Mouse (Mus musculus) forebrain, embryonic 15.5 days (tissue): ENCODE results near the gene Ssbp3. TPM values are rescaled to one million over a fixed set of nuclear protein-coding genes. Genes with fewer than 3 reads are reported as not detected.

Experiments
- ATAC-seq: fragments of 200-750 bp; cut with Nextera tagmentation; replicated peaks from 2 replicates; pipeline ENCODE4 v1.8.0; 2017; ENCODE audit warnings: mild to moderate bottlenecking, moderate TSS enrichment, moderate library complexity
- H3K27ac ChIP-seq: fragments of 300-500 bp; sonication (generic); replicated peaks from 2 replicates; pipeline ENCODE4 v1.5.1; 2015; ENCODE audit warnings: mild to moderate bottlenecking, inconsistent platforms
- H3K27me3 ChIP-seq: fragments of 300-500 bp; sonication (generic); 2 replicates; pipeline ENCODE4 v1.6.1; 2015; ENCODE audit warnings: inconsistent platforms
- H3K36me3 ChIP-seq: fragments of 300-500 bp; sonication (generic); 2 replicates; pipeline ENCODE4 v1.6.1; 2015; ENCODE audit warnings: mild to moderate bottlenecking, inconsistent platforms
- H3K4me1 ChIP-seq: fragments of 300-500 bp; sonication (generic); 2 replicates; pipeline ENCODE4 v1.6.1; 2015; ENCODE audit warnings: inconsistent platforms
- H3K4me2 ChIP-seq: fragments of 300-500 bp; sonication (generic); replicated peaks from 2 replicates; pipeline ENCODE4 v1.6.1; 2015; ENCODE audit warnings: mild to moderate bottlenecking, inconsistent platforms
- H3K4me3 ChIP-seq: fragments of 300-500 bp; sonication (generic); 2 replicates; pipeline ENCODE4 v1.5.1; 2015; ENCODE audit warnings: mild to moderate bottlenecking, inconsistent platforms
- H3K9ac ChIP-seq: fragments of 300-500 bp; sonication (generic); replicated peaks from 2 replicates; pipeline ENCODE4 v1.6.1; 2015; ENCODE audit warnings: mild to moderate bottlenecking, inconsistent platforms
- H3K9me3 ChIP-seq: fragments of 300-500 bp; sonication (generic); 2 replicates; pipeline ENCODE4 v1.6.1; 2016; ENCODE audit warnings: inconsistent platforms
- WGBS: fragments of 180-500 bp; shearing (Covaris S2); methylation state at CpG from one replicate; pipeline ENCODE4 v1.1.7; 2015; ENCODE audit warnings: mixed read lengths; 5-methylcytosine and 5-hydroxymethylcytosine counted together
- polyA plus RNA-seq: library from polyadenylated mRNA; unstranded; fragments of >200 nt; fragmentation: Nextera tagmentation; extraction: Ambion mirVana; gene quantifications from 2 replicates; pipeline ENCODE4 v1.2.1, GENCODE M21; 2015

Ssbp3 gene
- polyA plus RNA-seq, 1 experiment from 2014 or later, result 198 TPM

GRCm38 (mm10) chr4:107058346-107058745, 147.8 kb downstream of the Ssbp3 start:
- H3K27ac ChIP-seq, result no peak overlapping the region
- no peak overlapping the region for H3K9ac ChIP-seq
- peaks cover 55% of the 10 kb centered on the region for H3K36me3 ChIP-seq
- ATAC-seq, result no peak
- no peak overlapping the region for H3K4me2 ChIP-seq
- no peak overlapping the region for H3K4me3 ChIP-seq
- no peaks in the 10 kb centered on the region for H3K27me3 ChIP-seq
- H3K4me1 ChIP-seq, result no peaks in the 10 kb centered on the region
- 89% methylated on average over 5 of the region's 5 CpGs for WGBS
- no peaks in the 10 kb centered on the region for H3K9me3 ChIP-seq

- Histone ChIP-seq H3K36me3 (peaks cover 60% of the 10 kb centered on the region), H3K4me2 (no peak overlapping the region), H3K4me3 (no peak overlapping the region), H3K9me3 (no peaks in the 10 kb centered on the region), H3K4me1 (no peaks in the 10 kb centered on the region), H3K9ac (no peak overlapping the region), H3K27me3 (no peaks in the 10 kb centered on the region), H3K27ac (no peak overlapping the region)
- no peak for ATAC-seq
- 87% methylated on average over 6 of the region's 6 CpGs for WGBS
Measured at GRCm38 (mm10) chr4:107058781-107059180, 148.3 kb downstream of the Ssbp3 start.

GRCm38 (mm10) chr4:107061560-107061959, 151.1 kb downstream of the Ssbp3 start:
- H3K36me3 ChIP-seq, result peaks cover 60% of the 10 kb centered on the region
- 90% methylated on average over 4 of the region's 4 CpGs for WGBS
- no peak for ATAC-seq
- H3K4me3 ChIP-seq, result no peak overlapping the region
- no peak overlapping the region for H3K27ac ChIP-seq
- no peaks in the 10 kb centered on the region for H3K27me3 ChIP-seq
- no peak overlapping the region for H3K4me2 ChIP-seq
- H3K9ac ChIP-seq, result no peak overlapping the region
- peaks cover 10% of the 10 kb centered on the region for H3K4me1 ChIP-seq
- H3K9me3 ChIP-seq, result no peaks in the 10 kb centered on the region

GRCm38 (mm10) chr4:107063214-107063613, 152.7 kb downstream of the Ssbp3 start:
- H3K9me3 ChIP-seq, result no peaks in the 10 kb centered on the region
- no peaks in the 10 kb centered on the region for H3K27me3 ChIP-seq
- H3K27ac ChIP-seq, result no peak overlapping the region
- H3K36me3 ChIP-seq, result peaks cover 48% of the 10 kb centered on the region
- no peak overlapping the region for H3K4me3 ChIP-seq
- H3K4me1 ChIP-seq, result peaks cover 17% of the 10 kb centered on the region
- H3K4me2 ChIP-seq, result no peak overlapping the region
- 75% methylated on average over 3 of the region's 3 CpGs for WGBS
- no peak for ATAC-seq
- no peak overlapping the region for H3K9ac ChIP-seq

GRCm38 (mm10) chr4:107064394-107065098, 154.0 kb downstream of the Ssbp3 start:
- H3K4me3 ChIP-seq, result no peak overlapping the region
- H3K27ac ChIP-seq, result no peak overlapping the region
- H3K27me3 ChIP-seq, result no peaks in the 10 kb centered on the region
- no peak overlapping the region for H3K4me2 ChIP-seq
- no peak overlapping the region for H3K9ac ChIP-seq
- WGBS, result 90% methylated on average over 5 of the region's 5 CpGs
- peaks cover 40% of the 10 kb centered on the region for H3K36me3 ChIP-seq
- no peaks in the 10 kb centered on the region for H3K9me3 ChIP-seq
- H3K4me1 ChIP-seq, result peaks cover 17% of the 10 kb centered on the region
- ATAC-seq, result no peak

- ATAC-seq, result peak; percentile 100
- Histone ChIP-seq H3K9ac (peak within 1 kb of the TSS; percentile 87), H3K4me1 (peaks cover 17% of the 10 kb centered on the region), H3K36me3 (peaks cover 25% of the 10 kb centered on the region), H3K4me3 (peak within 1 kb of the TSS; percentile 85), H3K27me3 (no peaks in the 10 kb centered on the region), H3K4me2 (peak within 1 kb of the TSS; percentile 99), H3K27ac (0 out of 2 replicates have a peak within 1 kb of the TSS, but pooled peaks have one; percentile 25), H3K9me3 (no peaks in the 10 kb centered on the region)
- WGBS, result under 1% methylated on average over 60 of the region's 60 CpGs
Measured at GRCm38 (mm10) chr4:107066252-107067124, 156.0 kb downstream of the Ssbp3 start, which contains the start of the genes Mrpl37 and Cyb5rl. Gene Mrpl37, minus strand, starts transcription at chr4:107066868. Gene Cyb5rl, plus strand, starts transcription at chr4:107066988.

GRCm38 (mm10) chr4:107067151-107067840, 156.8 kb downstream of the Ssbp3 start:
- H3K27ac ChIP-seq, result 0 out of 2 replicates have a peak overlapping the region, but pooled peaks have one; percentile 25
- ATAC-seq, result peak; percentile 57

GRCm38 (mm10) chr4:107072343-107072742, 161.8 kb downstream of the Ssbp3 start:
- Histone ChIP-seq H3K36me3 (no peaks in the 10 kb centered on the region), H3K9ac (no peak overlapping the region), H3K27me3 (no peaks in the 10 kb centered on the region), H3K4me3 (no peak overlapping the region), H3K9me3 (no peaks in the 10 kb centered on the region), H3K27ac (no peak overlapping the region), H3K4me2 (no peak overlapping the region), H3K4me1 (peaks cover 4% of the 10 kb centered on the region)
- no peak for ATAC-seq
- WGBS, result 80% methylated on average over 9 of the region's 9 CpGs

More at GRCm38 (mm10) chr4:107067151-107067840, 156.8 kb downstream of the Ssbp3 start:
- 3% methylated on average over 33 of the region's 33 CpGs for whole genome bisulfite sequencing
- H3K27me3 ChIP-seq, result no peaks in the 10 kb centered on the region
- H3K4me1 ChIP-seq, result peaks cover 17% of the 10 kb centered on the region
- peak overlapping the region; percentile 99 for H3K4me2 ChIP-seq
- H3K9ac ChIP-seq, result peak overlapping the region; percentile 52
- H3K4me3 ChIP-seq, result peak overlapping the region; percentile 85
- peaks cover 17% of the 10 kb centered on the region for H3K36me3 ChIP-seq
- no peaks in the 10 kb centered on the region for H3K9me3 ChIP-seq

- H3K9ac ChIP-seq, result no peak overlapping the region
- H3K4me3 ChIP-seq, result no peak overlapping the region
- H3K36me3 ChIP-seq, result no peaks in the 10 kb centered on the region
- H3K4me1 ChIP-seq, result no peaks in the 10 kb centered on the region
- no peak overlapping the region for H3K27ac ChIP-seq
- H3K27me3 ChIP-seq, result no peaks in the 10 kb centered on the region
- H3K9me3 ChIP-seq, result no peaks in the 10 kb centered on the region
- 50% methylated on average over 5 of the region's 5 CpGs for WGBS
- no peak overlapping the region for H3K4me2 ChIP-seq
- ATAC-seq, result no peak
Measured at GRCm38 (mm10) chr4:107075456-107075855, 165.0 kb downstream of the Ssbp3 start.

- no peaks in the 10 kb centered on the region for H3K36me3 ChIP-seq
- H3K4me2 ChIP-seq, result no peak overlapping the region
- H3K9me3 ChIP-seq, result no peaks in the 10 kb centered on the region
- H3K4me1 ChIP-seq, result no peaks in the 10 kb centered on the region
- no peak overlapping the region for H3K4me3 ChIP-seq
- ATAC-seq, result peak; percentile 38; the same call in 1 of the 2 replicates
- 90% methylated on average over 4 of the region's 4 CpGs for WGBS
- H3K9ac ChIP-seq, result no peak overlapping the region
- no peak overlapping the region for H3K27ac ChIP-seq
- no peaks in the 10 kb centered on the region for H3K27me3 ChIP-seq
Measured at GRCm38 (mm10) chr4:107078894-107079293, 168.4 kb downstream of the Ssbp3 start.

GRCm38 (mm10) chr4:107079716-107080115, 169.2 kb downstream of the Ssbp3 start:
- Histone ChIP-seq H3K9ac (no peak overlapping the region), H3K4me2 (no peak overlapping the region), H3K9me3 (no peaks in the 10 kb centered on the region), H3K27me3 (no peaks in the 10 kb centered on the region), H3K36me3 (no peaks in the 10 kb centered on the region), H3K27ac (no peak overlapping the region), H3K4me3 (no peak overlapping the region), H3K4me1 (peaks cover 6% of the 10 kb centered on the region)
- no peak for ATAC-seq

- Histone ChIP-seq H3K27me3 (no peaks in the 10 kb centered on the region), H3K4me2 (no peak overlapping the region), H3K27ac (no peak overlapping the region), H3K4me3 (no peak overlapping the region), H3K9me3 (no peaks in the 10 kb centered on the region), H3K9ac (no peak overlapping the region), H3K36me3 (no peaks in the 10 kb centered on the region), H3K4me1 (peaks cover 11% of the 10 kb centered on the region)
- ATAC-seq, result no peak
- WGBS, result 89% methylated on average over 3 of the region's 3 CpGs
Measured at GRCm38 (mm10) chr4:107082185-107082584, 171.7 kb downstream of the Ssbp3 start.
